Mouse (Mus musculus) embryonic stem cell, embryonic (primary cell): ENCODE data around the gene Cdkal1.

ENCODE experiments used
- CTCF ChIA-PET, 4 experiments: fragments of 300-600 bp in 2 of 4; fragments of 350-600 bp in 2 of 4; sonication (Branson Sonifier 250); formaldehyde crosslinking; loops; one replicate each; lab custom pipeline; 2022; ENCODE audit warnings: inconsistent platforms in 2 of 4; lab: Charles Lee
- POLR2A ChIA-PET, 4 experiments: fragments of 300-600 bp in 2 of 4; fragments of 350-600 bp in 2 of 4; sonication (Branson Sonifier 250); formaldehyde crosslinking; loops; one replicate each; lab custom pipeline; 2022; ENCODE audit warnings: antibody characterized with exemption in 4 of 4, inconsistent platforms in 1 of 4; lab: Charles Lee

Cdkal1 gene

GRCm38 (mm10) chr13:29855281-29856031, at the start of gene Cdkal1:
Gene Cdkal1, minus strand, starts transcription at chr13:29855674.
- ChIA-PET POLR2A (no interaction called here), CTCF (no interaction called here)

GRCm38 (mm10) chr13:29903341-29903740, 47.9 kb upstream of the Cdkal1 start:
- POLR2A ChIA-PET: interaction anchor here in 2 of 4 experiments (1.4 to 1.7 kb wide), 2 partner anchors 11 kb away, joined by 3 to 4 read pairs; no protein-coding TSS in a partner anchor
- CTCF ChIA-PET: no interaction called here

- ChIA-PET POLR2A (interaction anchor here in 2 of 4 experiments (1.4 to 1.7 kb wide), 2 partner anchors 12 kb away, joined by 3 to 4 read pairs; no protein-coding TSS in a partner anchor), CTCF (no interaction called here)
Observed at GRCm38 (mm10) chr13:29902676-29903075, 47.2 kb upstream of the Cdkal1 start.

GRCm38 (mm10) chr13:29901641-29902040, 46.2 kb upstream of the Cdkal1 start:
- POLR2A ChIA-PET: interaction anchor here in 1 of 4 experiments (0.5 kb wide), 1 partner anchor 501 kb away, joined by 3 read pairs; no protein-coding TSS in a partner anchor
- CTCF ChIA-PET: no interaction called here

- ChIA-PET POLR2A (interaction anchor here in 1 of 4 experiments (0.8 kb wide), 1 partner anchor 71 kb away, joined by 5 read pairs; no protein-coding TSS in a partner anchor), CTCF (interaction anchor here (0.6 to 1.0 kb wide), 4 partner anchors 9 to 1051 kb away, joined by 3 to 4 read pairs (median 3); no protein-coding TSS in a partner anchor)
Observed at GRCm38 (mm10) chr13:29866780-29867179, 11.3 kb upstream of the Cdkal1 start.

GRCm38 (mm10) chr13:29864331-29864730, 8.9 kb upstream of the Cdkal1 start:
- POLR2A ChIA-PET: no interaction called here
- CTCF ChIA-PET: interaction anchor here in 1 of 4 experiments (0.7 kb wide), 1 partner anchor 1109 kb away, joined by 3 read pairs; no protein-coding TSS in a partner anchor

GRCm38 (mm10) chr13:29860087-29860486, 4.6 kb upstream of the Cdkal1 start:
- CTCF ChIA-PET: interaction anchor here in 1 of 4 experiments (0.6 kb wide), 1 partner anchor 758 kb away, joined by 3 read pairs; no protein-coding TSS in a partner anchor
- POLR2A ChIA-PET: no interaction called here

- CTCF ChIA-PET: interaction anchor here in 3 of 4 experiments (0.5 to 1.2 kb wide), 13 partner anchors 10 to 402 kb away, joined by 3 to 12 read pairs (median 4); no protein-coding TSS in a partner anchor
- POLR2A ChIA-PET: interaction anchor here in 3 of 4 experiments (0.6 to 1.1 kb wide), 6 partner anchors 62 to 221 kb away, joined by 3 to 4 read pairs (median 3); no protein-coding TSS in a partner anchor
Observed at GRCm38 (mm10) chr13:29857436-29857835, 2.0 kb upstream of the Cdkal1 start.

GRCm38 (mm10) chr13:29854876-29855275, 598 bp downstream of the Cdkal1 start:
- POLR2A ChIA-PET: no interaction called here
- CTCF ChIA-PET: no interaction called here

- ChIA-PET POLR2A (interaction anchor here in 1 of 4 experiments (1.2 kb wide), 1 partner anchor 24 kb away, joined by 3 read pairs; no protein-coding TSS in a partner anchor), CTCF (interaction anchor here (0.5 to 1.4 kb wide), 16 partner anchors 9 to 881 kb away, joined by 3 to 10 read pairs (median 4); no protein-coding TSS in a partner anchor)
Observed at GRCm38 (mm10) chr13:29838409-29839047, 16.9 kb downstream of the Cdkal1 start.

- ChIA-PET POLR2A (interaction anchor here in 1 of 4 experiments (0.7 to 2.2 kb wide), 3 partner anchors 11 to 128 kb away, joined by 4 to 7 read pairs (median 6); no protein-coding TSS in a partner anchor), CTCF (interaction anchor here (0.6 to 1.9 kb wide), 14 partner anchors 11 to 1964 kb away, joined by 3 to 15 read pairs (median 4); no protein-coding TSS in a partner anchor)
Observed at GRCm38 (mm10) chr13:29835170-29835569, 20.3 kb downstream of the Cdkal1 start.

- CTCF ChIA-PET: interaction anchor here in 3 of 4 experiments (0.6 to 1.2 kb wide), 4 partner anchors 10 to 1592 kb away, joined by 3 to 5 read pairs (median 4); no protein-coding TSS in a partner anchor
- POLR2A ChIA-PET: interaction anchor here in 3 of 4 experiments (0.7 to 1.4 kb wide), 3 partner anchors 9 to 35 kb away, joined by 3 to 12 read pairs (median 5); no protein-coding TSS in a partner anchor
Observed at GRCm38 (mm10) chr13:29833751-29834150, 21.7 kb downstream of the Cdkal1 start.

GRCm38 (mm10) chr13:29831126-29831525, 24.3 kb downstream of the Cdkal1 start:
- POLR2A ChIA-PET: interaction anchor here in 1 of 4 experiments (1.1 to 1.5 kb wide), 2 partner anchors 12 to 14 kb away, joined by 3 read pairs; no protein-coding TSS in a partner anchor

GRCm38 (mm10) chr13:29828032-29828431, 27.4 kb downstream of the Cdkal1 start:
- ChIA-PET CTCF (interaction anchor here in 1 of 4 experiments (1.2 kb wide), 1 partner anchor 10 kb away, joined by 5 read pairs; no protein-coding TSS in a partner anchor), POLR2A (interaction anchor here in 1 of 4 experiments (0.9 kb wide), 1 partner anchor 877 kb away, joined by 3 read pairs; no protein-coding TSS in a partner anchor)

More at GRCm38 (mm10) chr13:29831126-29831525, 24.3 kb downstream of the Cdkal1 start:
- CTCF ChIA-PET: interaction anchor here in 1 of 4 experiments (0.6 kb wide), 1 partner anchor 19 kb away, joined by 3 read pairs; no protein-coding TSS in a partner anchor

GRCm38 (mm10) chr13:29826469-29826868, 29.0 kb downstream of the Cdkal1 start:
- CTCF ChIA-PET: interaction anchor here in 1 of 4 experiments (1.2 kb wide), 1 partner anchor 12 kb away, joined by 5 read pairs; no protein-coding TSS in a partner anchor

GRCm38 (mm10) chr13:29826041-29826440, 29.4 kb downstream of the Cdkal1 start:
- ChIA-PET CTCF (no interaction called here), POLR2A (interaction anchor here in 1 of 4 experiments (0.8 to 4.3 kb wide), 4 partner anchors 8 to 992 kb away, joined by 4 to 20 read pairs (median 8); no protein-coding TSS in a partner anchor)

More at GRCm38 (mm10) chr13:29826469-29826868, 29.0 kb downstream of the Cdkal1 start:
- POLR2A ChIA-PET: interaction anchor here in 1 of 4 experiments (0.9 to 4.3 kb wide), 2 partner anchors 12 to 19 kb away, joined by 4 to 20 read pairs; no protein-coding TSS in a partner anchor

GRCm38 (mm10) chr13:29824797-29825196, 30.7 kb downstream of the Cdkal1 start:
- ChIA-PET POLR2A (interaction anchor here (0.5 to 4.3 kb wide), 13 partner anchors 8 to 1379 kb away, joined by 3 to 20 read pairs (median 4); no protein-coding TSS in a partner anchor), CTCF (interaction anchor here in 2 of 4 experiments (0.6 to 2.5 kb wide), 6 partner anchors 14 to 867 kb away, joined by 3 to 10 read pairs (median 5); no protein-coding TSS in a partner anchor)
